10 mouse cellular contexts compared by ENCODE assay signal in genomic region chr13:59489143-59489542, GRCm38 (mm10).
DNase-seq lines count a peak whose midpoint lies in the region; ATAC-seq and TF ChIP-seq lines count a peak whose summit lies in the region.
"Had no signal": no experiment of that assay in that cellular context is flagged by ENCODE, and none has a peak within 500 bp of the region (broad histone marks: within the 10 kb centered on the region; RNA-seq: fewer than 3 reads in every experiment).

No protein-coding gene starts in this region.

- H3K4me3 ChIP-seq in liver, postnatal 0 days (ENCODE audit: low read depth, low read length): no peak overlapping the region

- H3K4me2 ChIP-seq in liver, postnatal 0 days (ENCODE audit: low read depth, low read length): no peak overlapping the region

- H3K4me1 ChIP-seq in liver, postnatal 0 days (ENCODE audit: insufficient read depth): no peaks in the 10 kb centered on the region

- ATAC-seq in frontal cortex, adult (ENCODE audit: low TSS enrichment): peak; percentile 79
- ATAC-seq in liver, postnatal 0 days: peak; percentile 29; the same call in 1 of the 2 replicates

- peak; percentile 62 for TF ChIP-seq CTCF in liver, postnatal 0 days (IDR thresholded peaks at IDR 0.05; ENCODE audit: low read depth)

- H3K9me3 ChIP-seq in liver, postnatal 0 days (ENCODE audit: low read length): no peaks in the 10 kb centered on the region
- H3K9me3 ChIP-seq: G1E had no signal

- no peak overlapping the region for H3K9ac ChIP-seq in liver, postnatal 0 days (replicated peaks)

- no peak for DNase-seq in frontal cortex, postnatal 10 days (ENCODE audit: low spot score in 2 of 2)
- DNase-seq in liver, postnatal 0 days: no peak
- DNase-seq in liver: no peak
- peak; percentile 57 for DNase-seq in adipocyte (ENCODE audit: low spot score)
- peak; percentile 13 for DNase-seq in naive thymus-derived CD4-positive, alpha-beta T cell, adult 2 months (ENCODE audit: low read depth)
- DNase-seq in ovary, postnatal 36 days (ENCODE audit: low spot score): no peak
- no peak for DNase-seq in thymus, postnatal 14 days
- DNase-seq: right cerebral cortex, postnatal 14 days had no signal

- H3K27ac ChIP-seq in liver, postnatal 0 days (ENCODE audit: low read depth): no peak overlapping the region

- TF ChIP-seq EP300 in liver, postnatal 0 days (IDR thresholded peaks at IDR 0.05; ENCODE audit: low read depth): no peak

- H3K36me3 ChIP-seq in liver, postnatal 0 days (replicated peaks; ENCODE audit: insufficient read depth, low read length): no peaks in the 10 kb centered on the region

- H3K27me3 ChIP-seq in liver, postnatal 0 days (ENCODE audit: insufficient read depth, low read length): no peaks in the 10 kb centered on the region

- 36% methylated on average over 2 of the region's 2 CpGs for WGBS in liver, postnatal 0 days (ENCODE audit: insufficient replicate concordance)

Comparison
In these comparisons a context has a peak if more than half of its experiments do, and no peak if none do; other contexts are left out.
1. DNase-seq: peak in adipocyte (single experiment) and naive thymus-derived CD4-positive, alpha-beta T cell, adult 2 months (single experiment); none in frontal cortex, postnatal 10 days (0 of 2), liver, postnatal 0 days (single experiment), liver (single experiment), ovary, postnatal 36 days (single experiment) and thymus, postnatal 14 days (single experiment).